Mouse (Mus musculus) intestine, embryonic 16.5 days (tissue): ENCODE measurements at regions not wholly inside any gene's neighbourhood (a gene's known extent, or its start where the extent isn't known, plus 50 kb on each side); places are given as distances from the start of the nearest gene placed in this dataset.

Experiments
- ATAC-seq: fragments of 200-750 bp; cut with Nextera tagmentation; 2 replicates; pipeline ENCODE4 v1.8.0; 2017; ENCODE audit warnings: moderate TSS enrichment, moderate library complexity
- H3K27ac ChIP-seq: fragments of 300-500 bp; sonication (generic); 2 replicates; pipeline ENCODE4 v1.5.1; 2014; ENCODE audit warnings: mild to moderate bottlenecking, low read length
- H3K27me3 ChIP-seq: fragments of 300-500 bp; sonication (generic); replicated peaks from 2 replicates; pipeline ENCODE4 v1.6.1; 2014; ENCODE audit warnings: low read length, control low read depth, mixed read lengths; ENCODE audit not compliant: control insufficient read depth, insufficient read depth
- H3K36me3 ChIP-seq: fragments of 300-500 bp; sonication (generic); 2 replicates; pipeline ENCODE4 v1.6.1; 2014; ENCODE audit warnings: low read length, control low read depth; ENCODE audit not compliant: control insufficient read depth, insufficient read depth
- H3K4me1 ChIP-seq: fragments of 300-500 bp; sonication (generic); 2 replicates; pipeline ENCODE4 v1.6.1; 2014; ENCODE audit warnings: low read length, control low read depth, mixed read lengths; ENCODE audit not compliant: control insufficient read depth, insufficient read depth
- H3K4me2 ChIP-seq: fragments of 300-500 bp; sonication (generic); 2 replicates; pipeline ENCODE4 v1.6.1; 2014; ENCODE audit warnings: low read depth, low read length, control low read depth
- H3K4me3 ChIP-seq: fragments of 300-500 bp; sonication (generic); 2 replicates; pipeline ENCODE4 v1.5.1; 2014; ENCODE audit warnings: mild to moderate bottlenecking, low read length
- H3K9ac ChIP-seq: fragments of 300-500 bp; sonication (generic); 2 replicates; pipeline ENCODE4 v1.6.1; 2014; ENCODE audit warnings: low read depth, low read length
- H3K9me3 ChIP-seq: fragments of 300-500 bp; sonication (generic); 2 replicates; pipeline ENCODE4 v1.6.1; 2016; ENCODE audit warnings: low read length, control low read depth; ENCODE audit not compliant: control insufficient read depth
- whole genome bisulfite sequencing: fragments of 180-500 bp; shearing (Covaris S2); extraction: QIAGEN DNeasy Blood & Tissue Kit; methylation state at CpG from one replicate; pipeline ENCODE4 v1.1.7; 2014; 5-methylcytosine and 5-hydroxymethylcytosine counted together

DNA sequence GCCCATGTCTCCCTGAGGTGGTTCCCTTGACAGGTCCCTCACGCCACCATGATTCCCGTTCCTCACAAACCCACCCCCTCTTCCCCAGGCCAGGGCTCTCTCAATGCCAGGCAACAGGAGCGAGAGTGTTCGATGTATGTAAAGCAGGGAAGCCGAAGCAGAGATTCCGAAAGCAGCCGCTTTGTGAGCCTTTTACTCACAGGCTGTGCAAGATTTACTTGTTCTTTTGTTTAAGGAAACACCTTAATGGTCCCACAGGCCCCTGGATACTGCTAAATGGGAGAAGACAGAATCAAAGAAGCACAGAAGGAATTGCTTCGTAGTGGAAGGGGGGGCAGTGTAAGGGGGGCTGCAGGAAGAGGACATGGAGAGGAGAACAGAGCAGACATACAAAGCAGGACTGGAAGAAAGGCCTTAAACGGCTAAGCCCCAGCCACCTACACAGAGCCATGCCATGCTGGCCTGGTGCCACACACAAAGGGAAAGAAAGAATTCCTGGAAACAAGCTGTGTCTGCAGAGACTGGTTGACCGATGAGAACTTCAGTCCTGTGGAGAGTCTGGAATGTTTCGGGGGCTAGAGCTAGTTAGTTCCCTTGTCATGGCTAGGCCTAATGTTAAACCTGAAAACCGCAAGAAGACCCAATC is 270.1 kb upstream of the Sdk2 start:
- H3K36me3 ChIP-seq, result no peaks in the 10 kb centered on the region
- 55% methylated on average over 12 of the region's 12 CpGs for WGBS
- no peak overlapping the region for H3K4me2 ChIP-seq
- no peak overlapping the region for H3K27ac ChIP-seq
- ATAC-seq, result no peak
- no peak overlapping the region for H3K4me3 ChIP-seq
- H3K4me1 ChIP-seq, result no peaks in the 10 kb centered on the region
- no peaks in the 10 kb centered on the region for H3K9me3 ChIP-seq
- H3K9ac ChIP-seq, result no peak overlapping the region
- no peaks in the 10 kb centered on the region for H3K27me3 ChIP-seq

DNA sequence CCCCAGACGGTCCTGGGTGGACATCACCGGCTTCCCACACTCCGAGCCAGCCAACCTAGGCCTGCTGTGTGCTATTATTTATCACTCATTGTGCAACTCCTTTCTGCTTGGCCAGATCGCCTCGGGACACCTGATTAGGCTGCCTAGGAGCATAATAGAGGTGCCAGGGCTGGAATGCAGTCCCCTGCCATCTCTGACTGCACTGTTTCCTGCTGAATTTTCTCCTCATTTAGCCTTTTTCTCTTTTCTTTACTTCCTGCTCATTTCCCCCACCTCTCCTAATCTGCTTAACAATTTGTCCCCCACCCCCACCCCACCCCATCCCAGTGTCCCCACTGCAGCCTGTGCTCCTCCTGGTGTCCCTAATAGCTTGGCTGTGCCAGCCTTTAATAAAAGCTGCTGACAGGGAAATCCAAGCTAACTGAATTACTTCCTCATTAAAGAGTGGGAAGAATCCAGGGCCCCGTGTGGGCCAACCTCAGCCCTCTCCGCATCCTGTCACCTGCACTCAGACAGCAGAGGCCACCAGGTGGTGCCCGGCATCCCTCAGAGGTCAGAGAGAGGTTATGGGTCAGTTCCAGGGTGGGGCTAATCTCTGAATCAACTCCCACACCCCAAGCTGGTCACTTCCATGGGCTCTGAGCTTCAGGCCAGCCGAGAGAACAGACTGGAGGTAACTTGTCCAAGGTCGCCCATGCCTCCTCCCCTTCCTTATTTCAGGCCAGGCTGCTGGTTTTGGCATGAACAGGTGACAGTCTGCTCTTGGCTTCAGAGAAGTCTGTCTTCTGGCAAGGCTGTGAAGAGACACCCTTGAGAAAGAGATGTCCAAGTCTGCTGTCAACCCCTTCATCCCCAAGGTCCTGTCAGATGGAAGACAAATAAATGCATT is 269.3 kb upstream of the Sdk2 start:
- Histone ChIP-seq H3K4me3 (no peak overlapping the region), H3K4me1 (no peaks in the 10 kb centered on the region), H3K27me3 (no peaks in the 10 kb centered on the region), H3K36me3 (no peaks in the 10 kb centered on the region), H3K27ac (no peak overlapping the region), H3K9me3 (no peaks in the 10 kb centered on the region), H3K4me2 (no peak overlapping the region), H3K9ac (no peak overlapping the region)
- WGBS, result 51% methylated on average over 10 of the region's 10 CpGs
- ATAC-seq, result no peak; the same call in 1 of the 2 replicates

DNA sequence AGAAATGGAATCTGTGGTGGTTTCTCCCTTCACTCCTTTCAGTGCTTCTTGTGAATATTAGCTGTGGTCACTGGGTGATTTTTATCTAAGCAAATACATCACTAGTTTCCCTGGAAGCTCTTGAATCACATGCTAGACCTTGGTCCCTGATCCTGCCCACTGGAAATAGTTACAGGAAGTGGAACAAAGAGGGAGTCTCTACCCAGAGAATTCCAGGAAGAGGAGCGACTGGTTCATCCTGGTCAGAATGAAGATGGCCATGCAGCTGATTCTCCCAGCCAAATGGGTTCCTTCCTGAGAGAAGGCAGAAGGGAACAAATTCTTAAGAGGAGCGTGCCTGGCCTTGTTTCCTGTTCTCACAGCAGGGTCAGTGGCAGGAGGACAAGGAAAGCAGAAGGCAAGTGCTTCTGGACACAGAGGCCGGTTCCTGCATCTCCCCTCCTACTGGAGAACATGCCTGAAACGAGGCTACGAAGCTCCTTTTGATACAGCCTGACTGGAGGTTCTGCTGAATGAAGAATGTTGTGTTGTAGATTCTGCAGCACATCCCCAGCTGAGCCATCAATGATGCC is 264.8 kb upstream of the Sdk2 start:
- no peak overlapping the region for H3K9ac ChIP-seq
- H3K9me3 ChIP-seq, result no peaks in the 10 kb centered on the region
- no peaks in the 10 kb centered on the region for H3K4me1 ChIP-seq
- no peak for ATAC-seq
- H3K4me2 ChIP-seq, result no peak overlapping the region
- WGBS, result 63% methylated on average over 5 of the region's 5 CpGs
- no peaks in the 10 kb centered on the region for H3K36me3 ChIP-seq
- no peak overlapping the region for H3K27ac ChIP-seq
- no peak overlapping the region for H3K4me3 ChIP-seq
- no peaks in the 10 kb centered on the region for H3K27me3 ChIP-seq

GRCm38 (mm10) chr11:114330316-114330715 is 263.5 kb upstream of the Sdk2 start:
- Histone ChIP-seq H3K27me3 (no peaks in the 10 kb centered on the region), H3K4me1 (no peaks in the 10 kb centered on the region), H3K36me3 (no peaks in the 10 kb centered on the region), H3K9me3 (no peaks in the 10 kb centered on the region), H3K4me3 (no peak overlapping the region), H3K4me2 (no peak overlapping the region), H3K27ac (no peak overlapping the region), H3K9ac (no peak overlapping the region)
- no peak for ATAC-seq
- WGBS, result 92% methylated on average over 5 of the region's 5 CpGs

GRCm38 (mm10) chr11:114322627-114323026 is 255.8 kb upstream of the Sdk2 start:
- no peaks in the 10 kb centered on the region for H3K36me3 ChIP-seq
- no peak for ATAC-seq
- H3K9ac ChIP-seq, result no peak overlapping the region
- H3K27ac ChIP-seq, result no peak overlapping the region
- H3K4me1 ChIP-seq, result 0 out of 2 replicates have a peak, but pooled peaks cover 2% of the 10 kb centered on the region
- H3K4me3 ChIP-seq, result no peak overlapping the region
- H3K4me2 ChIP-seq, result no peak overlapping the region
- no peaks in the 10 kb centered on the region for H3K9me3 ChIP-seq
- 72% methylated on average over 4 of the region's 4 CpGs for WGBS
- H3K27me3 ChIP-seq, result no peaks in the 10 kb centered on the region

DNA sequence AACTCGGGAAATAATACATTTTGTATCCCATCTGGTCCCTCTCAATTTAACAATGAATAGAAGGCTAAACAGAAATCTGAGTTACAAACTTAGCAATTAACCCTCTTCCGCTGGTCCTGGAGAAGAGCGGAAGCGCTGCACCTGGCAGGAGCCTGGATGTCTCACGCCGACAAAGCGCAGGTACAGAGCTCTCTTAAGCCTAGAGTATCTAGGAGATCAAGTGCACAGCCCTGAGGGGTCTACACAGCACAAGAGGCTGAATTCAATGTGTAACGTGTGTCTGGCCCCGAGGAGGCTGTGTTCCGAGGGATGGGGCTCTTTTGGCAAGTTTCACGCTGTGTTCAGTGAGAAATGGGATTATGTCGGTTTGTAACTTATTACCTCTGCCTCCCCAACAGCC is 255.1 kb upstream of the Sdk2 start:
- ATAC-seq, result no peak
- Histone ChIP-seq H3K36me3 (no peaks in the 10 kb centered on the region), H3K4me1 (0 out of 2 replicates have a peak, but pooled peaks cover 4% of the 10 kb centered on the region), H3K4me2 (no peak overlapping the region), H3K27ac (no peak overlapping the region), H3K9me3 (no peaks in the 10 kb centered on the region), H3K27me3 (no peaks in the 10 kb centered on the region), H3K4me3 (no peak overlapping the region), H3K9ac (no peak overlapping the region)
- 69% methylated on average over 12 of the region's 12 CpGs for WGBS

DNA sequence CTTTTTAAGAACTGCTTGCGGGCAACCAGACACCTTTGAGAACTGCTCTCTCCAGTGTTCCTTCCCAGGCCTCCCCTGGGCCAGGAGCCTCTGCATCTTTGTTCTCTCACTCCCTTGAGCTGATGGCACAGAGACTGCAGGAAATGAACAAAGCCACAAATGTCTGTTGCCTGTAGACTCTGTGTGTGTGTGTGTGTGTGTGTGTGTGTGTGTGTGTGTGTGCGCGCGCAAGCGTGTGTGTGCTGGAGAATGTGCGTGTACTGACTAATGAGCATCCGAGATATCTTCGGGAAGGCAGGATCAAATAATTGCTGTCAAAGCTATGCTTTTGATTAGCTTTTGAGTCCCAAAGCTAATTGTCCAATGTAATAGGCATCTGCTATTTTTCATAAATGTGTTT is 254.7 kb upstream of the Sdk2 start:
- H3K4me2 ChIP-seq, result no peak overlapping the region
- WGBS, result 85% methylated on average over 8 of the region's 8 CpGs

DNA sequence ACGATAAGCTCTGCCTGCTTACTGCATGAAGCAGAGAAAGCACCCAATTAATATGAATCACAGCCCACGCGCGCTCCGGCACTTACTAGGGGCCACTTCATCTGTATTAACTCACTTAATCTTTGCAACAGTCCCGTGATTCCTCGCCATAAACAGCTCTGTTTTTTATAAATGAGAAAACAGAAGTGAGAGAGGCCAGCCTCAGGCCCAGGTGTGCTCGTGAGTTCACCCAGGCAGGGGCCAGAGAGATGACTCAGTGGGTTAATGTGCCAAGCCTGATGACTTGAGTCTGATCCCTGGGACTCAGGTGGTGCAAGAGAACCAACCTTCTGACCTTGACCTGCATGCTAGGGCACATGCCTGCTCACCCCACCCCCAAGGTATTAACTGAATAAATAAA is 248.4 kb upstream of the Sdk2 start:
- Histone ChIP-seq H3K9ac (no peak overlapping the region), H3K27ac (no peak overlapping the region), H3K4me1 (peaks cover 10% of the 10 kb centered on the region; the same call in 1 of the 2 replicates), H3K9me3 (no peaks in the 10 kb centered on the region), H3K4me3 (no peak overlapping the region), H3K4me2 (no peak overlapping the region), H3K27me3 (no peaks in the 10 kb centered on the region), H3K36me3 (no peaks in the 10 kb centered on the region)
- no peak for ATAC-seq
- 68% methylated on average over 8 of the region's 8 CpGs for WGBS

More for the DNA sequence above, 254.7 kb upstream of the Sdk2 start:
- H3K36me3 ChIP-seq, result no peaks in the 10 kb centered on the region
- H3K27ac ChIP-seq, result no peak overlapping the region
- ATAC-seq, result no peak
- H3K9ac ChIP-seq, result no peak overlapping the region
- H3K4me1 ChIP-seq, result 0 out of 2 replicates have a peak, but pooled peaks cover 4% of the 10 kb centered on the region
- H3K4me3 ChIP-seq, result no peak overlapping the region
- H3K9me3 ChIP-seq, result no peaks in the 10 kb centered on the region
- no peaks in the 10 kb centered on the region for H3K27me3 ChIP-seq

- Histone ChIP-seq H3K9me3 (no peaks in the 10 kb centered on the region), H3K9ac (no peak overlapping the region), H3K36me3 (no peaks in the 10 kb centered on the region), H3K4me2 (no peak overlapping the region), H3K27me3 (no peaks in the 10 kb centered on the region), H3K4me3 (no peak overlapping the region), H3K4me1 (peaks cover 10% of the 10 kb centered on the region; the same call in 1 of the 2 replicates), H3K27ac (no peak overlapping the region)
- WGBS, result 29% methylated on average over 6 of the region's 6 CpGs
- peak; percentile 33 for ATAC-seq
Measured at GRCm38 (mm10) chr11:114313652-114314051, 246.8 kb upstream of the Sdk2 start.
